Mouse (Mus musculus) heart, postnatal 10 days (tissue): Measurements from ENCODE around the gene Dagla. TPM values are rescaled to one million over a fixed set of nuclear protein-coding genes. Genes with fewer than 3 reads are reported as not detected.

Experiments used
- DNase-seq, 2 experiments: peaks; one replicate each; pipeline ENCODE4 v3.0.0; 2021
- intact Hi-C: fragments of 180-260 bp; cut with DNase I; formaldehyde crosslinking; loops from one replicate; pipeline ENCODE4 v1.15.1; 2025
- total RNA-seq, 2 experiments: library from RNA; stranded (reverse); gene quantifications; 2 replicates each; pipeline ENCODE4 v1.2.3; 2021

The Dagla gene
- total RNA-seq: 1 to 10 TPM; 4.1 to 4.5 TPM

GRCm38 (mm10) chr19:10304810-10305544, at the start of gene Dagla:
Gene Dagla (minus strand): TSS chr19:10304877.
- DNase-seq: peak; percentile 81 to 88
- intact Hi-C loops: loop anchor here (1.0 to 2.0 kb wide), 2 partner anchors 39 to 46 kb away; no protein-coding TSS in a partner anchor

- intact Hi-C loops: no loop called here
- no peak for DNase-seq
These were observed 47.5 kb upstream of the Dagla start for GRCm38 (mm10) chr19:10352218-10352617.

DNA sequence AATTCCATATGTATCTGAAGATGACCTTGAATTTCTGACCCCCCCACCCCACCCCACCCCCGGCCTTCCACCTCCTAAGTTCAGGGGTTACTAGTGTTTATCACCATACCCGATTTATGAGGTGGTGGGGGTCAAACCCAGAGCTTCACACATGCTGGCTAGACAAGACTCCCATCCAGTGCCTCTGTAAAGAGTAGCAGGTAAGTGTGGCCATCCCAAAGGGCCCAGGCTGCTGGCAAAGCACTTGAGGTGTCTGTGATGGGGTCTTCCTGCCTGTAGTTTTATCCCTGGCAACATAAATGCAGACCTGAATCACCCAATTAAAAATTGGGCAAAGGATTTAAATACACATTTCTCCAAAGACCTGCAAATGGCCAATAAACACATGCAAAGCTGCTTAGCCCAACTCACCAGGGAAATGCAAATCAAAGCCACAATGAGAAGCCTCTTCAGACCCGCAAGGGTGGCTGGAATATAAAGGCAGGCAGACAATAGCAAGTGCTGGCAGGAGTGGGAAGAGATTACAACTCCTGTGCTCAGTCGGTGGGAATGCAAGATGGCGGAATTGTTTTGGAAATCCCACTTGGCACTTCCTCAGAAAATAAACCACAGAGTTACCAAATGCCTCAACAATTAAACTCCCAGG, 43.1 kb upstream of the Dagla start:
- intact Hi-C loops: no loop called here
- no peak for DNase-seq

- no peak for DNase-seq
- intact Hi-C loops: no loop called here
These were observed 41.0 kb upstream of the Dagla start for GRCm38 (mm10) chr19:10345696-10346095.

- DNase-seq: no peak
- intact Hi-C loops: no loop called here
These were observed 39.2 kb upstream of the Dagla start for GRCm38 (mm10) chr19:10343866-10344265.

GRCm38 (mm10) chr19:10341817-10342439, 37.3 kb upstream of the Dagla start:
- intact Hi-C loops: loop anchor here (2.0 kb wide), 2 partner anchors 47 to 95 kb away; partner anchors contain the start of gene Syt7
- DNase-seq: peak; percentile 74 to 75

DNA sequence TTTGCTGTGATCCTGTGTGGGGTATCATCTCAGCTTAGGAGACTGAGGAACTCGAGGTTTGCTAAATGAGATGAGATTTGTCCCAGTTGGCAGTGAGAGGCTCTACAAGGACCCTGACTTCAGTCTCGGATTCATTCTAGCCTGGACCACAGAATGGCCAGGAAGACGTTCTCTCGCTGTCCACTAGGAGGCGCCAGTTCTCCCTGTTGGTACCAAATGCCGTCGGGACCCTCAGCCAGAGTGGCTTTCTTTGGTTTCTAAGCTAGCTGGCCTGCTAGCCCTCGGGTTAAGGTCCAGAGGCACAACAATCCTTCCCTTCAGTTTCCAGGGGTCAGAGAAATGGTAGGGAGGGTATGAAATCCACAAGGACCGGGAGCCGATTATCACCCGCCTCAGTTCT, 36.5 kb upstream of the Dagla start:
- peak; percentile 33 to 64 for DNase-seq
- intact Hi-C loops: loop anchor here (2.0 kb wide), 2 partner anchors 48 to 96 kb away; partner anchors contain the start of gene Syt7

- intact Hi-C loops: loop anchor here (2.0 kb wide), 2 partner anchors 48 to 96 kb away; partner anchors contain the start of gene Syt7
- DNase-seq: peak; percentile 23 to 43
These were observed 36.0 kb upstream of the Dagla start for GRCm38 (mm10) chr19:10340661-10341060.

- intact Hi-C loops: no loop called here
- DNase-seq: no peak
These were observed 34.6 kb upstream of the Dagla start for GRCm38 (mm10) chr19:10339271-10339670.

DNA sequence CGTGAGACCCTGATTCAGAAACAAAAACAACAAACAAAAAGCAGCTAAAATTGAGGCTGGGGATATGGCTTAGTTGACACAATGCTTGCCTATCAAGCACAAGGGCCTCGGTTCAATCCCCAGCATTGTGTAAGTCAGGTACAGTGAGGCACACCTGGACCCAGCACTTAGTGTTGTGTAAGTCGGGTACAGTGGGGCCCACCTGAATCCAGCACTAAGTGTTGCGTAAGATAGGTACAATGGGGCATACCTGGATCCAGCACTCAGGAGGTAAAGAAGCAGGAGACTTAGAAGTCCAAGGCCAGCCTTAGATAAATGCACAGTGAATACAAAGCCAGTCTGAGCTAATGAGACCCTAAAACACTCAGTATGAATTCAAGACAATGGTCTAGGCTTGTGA, 34.0 kb upstream of the Dagla start:
- DNase-seq: no peak
- intact Hi-C loops: no loop called here

DNA sequence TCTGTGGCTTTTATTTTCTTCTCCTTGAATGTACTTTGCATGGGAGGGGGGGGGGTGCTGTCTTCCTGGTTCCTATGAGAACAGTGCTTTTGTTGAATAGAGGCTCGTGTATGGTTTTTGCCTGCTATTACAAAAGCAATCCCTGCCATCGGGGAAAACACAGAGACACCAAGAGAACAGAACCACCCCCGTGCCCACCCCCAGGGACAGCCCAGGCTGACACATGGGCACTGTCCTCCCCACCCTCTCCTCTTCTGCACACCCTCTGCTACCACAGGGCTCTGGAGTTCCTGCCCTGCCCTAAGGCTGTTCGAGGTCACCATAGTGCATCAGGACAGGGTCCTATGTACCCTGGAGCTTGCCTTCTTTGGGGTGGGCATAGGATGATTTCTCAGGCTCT, 29.8 kb upstream of the Dagla start:
- intact Hi-C loops: loop anchor here (5.0 kb wide), 2 partner anchors 153 to 168 kb away; no protein-coding TSS in a partner anchor
- DNase-seq: no peak

DNA sequence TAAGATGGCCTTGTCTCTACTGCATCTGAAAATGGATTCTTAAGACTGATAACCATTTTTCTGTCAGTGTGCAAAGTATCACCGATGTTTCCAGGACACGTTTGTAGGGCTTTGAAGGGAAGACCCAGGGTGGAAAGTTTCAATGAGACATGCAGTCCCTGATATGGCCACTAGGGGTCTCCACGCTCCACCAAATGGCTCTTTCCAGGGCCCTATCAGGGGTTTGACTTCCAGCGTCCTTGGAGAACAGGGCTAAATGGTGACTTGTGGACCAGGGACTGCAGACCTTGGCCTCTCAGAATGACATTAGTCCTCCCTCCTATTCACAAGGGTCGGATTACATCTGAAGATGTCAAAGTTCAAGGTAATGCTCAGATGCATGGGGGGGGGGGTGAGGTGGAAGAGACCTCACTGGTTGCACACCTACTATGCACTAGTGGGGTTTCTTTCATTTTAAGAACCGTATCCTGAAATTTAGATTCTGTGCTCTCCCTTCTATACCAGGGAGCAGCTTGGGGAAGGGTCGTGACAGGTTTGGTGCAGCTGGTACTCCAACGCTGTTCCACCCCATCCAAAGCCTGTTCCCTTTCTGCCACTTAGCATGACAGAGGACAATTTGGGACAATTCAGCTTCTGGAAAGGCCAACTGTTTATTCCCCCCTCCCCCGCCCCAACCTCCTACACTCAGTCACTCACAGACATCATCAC, 29.0 kb upstream of the Dagla start:
- intact Hi-C loops: loop anchor here (2.0 to 5.0 kb wide), 3 partner anchors 103 to 169 kb away; no protein-coding TSS in a partner anchor
- peak; percentile 70 to 85 for DNase-seq

GRCm38 (mm10) chr19:10331706-10332105, 27.0 kb upstream of the Dagla start:
- no peak for DNase-seq
- intact Hi-C loops: loop anchor here (2.0 to 5.0 kb wide), 3 partner anchors 105 to 171 kb away; no protein-coding TSS in a partner anchor

DNA sequence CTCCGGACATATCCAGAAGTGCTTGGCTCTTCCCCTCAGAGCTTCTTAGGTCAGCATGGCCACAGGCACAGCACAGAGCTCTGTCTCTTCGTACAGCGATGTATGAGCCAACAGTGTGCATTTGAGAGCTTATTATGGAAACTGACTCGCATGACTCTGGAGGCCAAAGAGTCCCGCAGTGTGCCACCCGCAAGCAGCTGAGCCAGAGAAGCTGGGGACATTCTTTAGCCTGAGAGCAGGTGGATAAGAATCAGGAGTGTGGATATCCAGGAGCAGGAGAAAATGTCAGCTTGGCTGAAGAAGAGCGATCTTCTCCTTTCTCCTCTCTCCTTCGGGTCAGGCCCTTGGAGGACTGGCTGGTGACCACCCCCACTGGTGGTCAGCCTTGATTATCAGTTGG, 24.4 kb upstream of the Dagla start:
- no peak for DNase-seq
- intact Hi-C loops: no loop called here

GRCm38 (mm10) chr19:10326609-10327008, 21.9 kb upstream of the Dagla start:
- intact Hi-C loops: no loop called here
- no peak for DNase-seq

DNA sequence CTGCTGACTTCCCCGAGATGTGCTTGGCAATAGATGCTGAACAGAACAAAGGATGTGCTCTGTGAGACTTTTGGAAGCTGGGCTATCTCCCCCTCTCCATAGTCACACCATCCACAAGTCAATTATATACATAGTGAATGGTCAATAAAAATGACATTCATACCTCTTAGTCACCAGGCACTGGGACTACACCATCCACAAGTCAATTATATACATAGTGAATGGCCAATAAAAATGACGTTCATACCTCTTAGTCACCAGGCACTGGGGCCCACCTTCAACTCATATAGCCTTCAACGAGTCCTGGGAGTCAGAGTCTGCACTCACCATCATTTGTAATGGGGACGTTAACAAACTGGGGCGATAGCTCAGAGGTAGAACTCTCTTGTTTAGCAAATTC, 19.2 kb upstream of the Dagla start:
- intact Hi-C loops: no loop called here
- DNase-seq: no peak

DNA sequence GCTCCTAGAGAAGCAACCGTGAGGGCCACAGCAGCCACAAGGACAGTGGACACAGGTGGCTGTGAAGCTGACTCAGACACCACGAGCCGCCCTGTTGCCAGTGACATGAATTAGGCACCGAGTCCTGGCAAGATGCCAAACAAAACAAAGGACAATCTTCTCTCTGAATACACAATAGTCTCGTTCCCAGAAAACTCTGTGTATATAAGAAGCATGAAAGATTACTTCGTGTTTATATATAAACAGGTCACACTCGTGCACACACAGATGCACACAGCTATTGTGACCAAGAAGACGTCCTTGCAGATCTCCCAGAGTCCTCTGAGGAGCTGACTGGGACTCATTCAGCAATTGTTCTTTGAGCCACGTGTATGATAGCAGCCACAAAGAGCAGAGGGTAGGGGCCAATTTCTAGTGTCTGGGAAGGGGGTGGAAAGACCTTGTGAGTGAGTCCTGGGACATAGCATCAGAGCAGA, 18.7 kb upstream of the Dagla start:
- intact Hi-C loops: no loop called here
- peak in 1 of 2 experiments; percentile 30 for DNase-seq

GRCm38 (mm10) chr19:10317795-10318194, 13.1 kb upstream of the Dagla start:
- intact Hi-C loops: no loop called here

GRCm38 (mm10) chr19:10317358-10317757, 12.7 kb upstream of the Dagla start:
- intact Hi-C loops: no loop called here
- DNase-seq: no peak

More at GRCm38 (mm10) chr19:10317795-10318194, 13.1 kb upstream of the Dagla start:
- DNase-seq: no peak

DNA sequence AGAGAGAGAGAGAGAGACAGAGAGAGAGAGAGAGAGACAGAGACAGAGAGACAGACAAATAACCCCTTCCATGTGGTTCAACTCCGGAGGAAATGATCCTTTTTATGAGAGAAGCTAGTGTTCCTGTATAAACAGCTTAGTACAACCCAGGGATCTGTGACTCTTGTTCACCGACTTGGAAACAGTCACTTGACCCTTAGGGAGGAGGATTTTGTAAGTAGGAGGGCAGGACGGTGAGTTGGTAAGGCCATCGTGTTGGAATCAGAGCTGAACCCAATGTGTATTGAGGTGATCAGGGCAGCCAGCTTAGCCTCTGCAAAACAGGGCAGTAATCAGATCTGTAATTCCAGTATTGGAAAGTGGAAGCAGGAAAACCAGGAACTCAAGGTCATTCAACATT, 12.3 kb upstream of the Dagla start:
- intact Hi-C loops: no loop called here
- DNase-seq: no peak
